Mouse (Mus musculus): ENCODE measurements around the gene Myh15.
"Not testable (repeated sequence)": the region's sequence is repeated elsewhere in the genome, so short reads cannot be mapped to it uniquely, and the experiment has no call there.

Gene Myh15

DNA sequence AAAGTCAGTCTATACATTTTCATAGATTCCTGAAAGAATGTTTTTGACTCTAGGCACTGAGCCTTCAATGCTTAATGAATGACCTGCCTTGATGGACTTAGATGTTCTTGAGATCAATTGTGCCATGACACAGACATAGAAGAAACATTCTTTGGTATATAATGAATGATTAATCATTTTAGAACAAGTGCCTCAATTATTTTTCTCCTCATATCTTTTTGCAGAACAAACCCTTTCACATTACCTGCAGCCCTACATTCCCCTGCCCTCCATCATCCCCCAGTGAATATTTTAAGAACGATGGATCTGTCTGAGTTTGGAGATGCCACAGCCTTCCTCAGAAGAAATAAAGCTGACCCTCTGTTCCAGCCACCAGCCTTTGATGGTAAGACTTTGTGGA, at the start of gene Myh15:
Gene Myh15 (plus strand): TSS at position 301 of the 400 bp plus-strand sequence.
- DNase-seq (ENCODE audit: low spot score), result no peak

DNA sequence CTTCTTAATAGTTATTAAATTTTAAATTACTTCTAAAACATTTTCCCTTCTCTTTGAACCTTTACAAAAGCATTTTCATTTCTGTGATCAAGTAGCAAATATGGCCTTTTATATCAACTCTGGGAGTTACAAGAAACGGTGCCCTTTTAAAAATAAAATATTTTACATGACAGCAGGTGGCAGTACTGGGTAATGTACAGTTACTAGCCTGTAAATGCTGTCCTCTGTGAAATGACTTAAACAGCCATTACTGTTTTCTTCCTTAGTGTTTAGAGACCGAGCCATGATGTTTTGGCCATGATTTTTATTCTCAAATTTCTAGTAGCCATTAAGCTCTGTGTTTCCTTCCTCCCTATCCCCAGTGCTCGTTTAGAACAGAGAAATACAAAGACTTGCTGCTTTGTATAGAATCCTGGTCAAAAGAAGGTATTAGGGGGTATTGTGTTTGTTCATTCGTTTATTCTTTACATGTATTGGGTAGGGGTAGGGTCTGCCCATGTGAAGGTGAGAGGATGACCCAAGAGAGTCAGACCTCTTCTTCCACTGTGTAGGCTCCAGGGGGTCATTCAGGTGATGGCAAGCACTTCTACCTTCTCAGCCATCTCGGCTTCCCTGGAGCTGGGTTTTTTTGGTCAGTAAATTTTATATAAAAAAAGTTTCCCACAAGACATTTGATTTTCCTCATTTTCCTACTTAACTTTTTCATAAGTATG, 40.5 kb upstream of the Myh15 start:
- no peak for DNase-seq (ENCODE audit: low spot score)

DNA sequence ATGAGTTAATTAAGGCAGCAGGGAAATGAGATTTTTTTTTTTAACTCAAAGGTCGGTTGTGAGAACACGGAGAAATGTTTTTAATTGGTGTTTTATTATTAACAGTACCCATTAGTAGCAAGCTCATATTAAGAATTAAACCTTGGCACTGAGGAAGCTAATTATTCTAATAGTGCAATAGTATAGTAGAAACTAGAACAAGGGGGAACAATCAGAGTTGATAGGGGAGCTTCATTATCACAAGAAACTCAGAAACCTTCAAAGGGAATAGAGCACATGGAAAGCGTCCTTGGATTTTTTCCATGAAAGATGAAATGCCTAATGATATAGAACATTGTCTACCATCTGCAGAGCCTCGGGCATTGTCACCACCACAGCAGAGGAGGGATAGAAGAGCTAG, 21.4 kb upstream of the Myh15 start:
- no peak for DNase-seq (ENCODE audit: low spot score)

DNA sequence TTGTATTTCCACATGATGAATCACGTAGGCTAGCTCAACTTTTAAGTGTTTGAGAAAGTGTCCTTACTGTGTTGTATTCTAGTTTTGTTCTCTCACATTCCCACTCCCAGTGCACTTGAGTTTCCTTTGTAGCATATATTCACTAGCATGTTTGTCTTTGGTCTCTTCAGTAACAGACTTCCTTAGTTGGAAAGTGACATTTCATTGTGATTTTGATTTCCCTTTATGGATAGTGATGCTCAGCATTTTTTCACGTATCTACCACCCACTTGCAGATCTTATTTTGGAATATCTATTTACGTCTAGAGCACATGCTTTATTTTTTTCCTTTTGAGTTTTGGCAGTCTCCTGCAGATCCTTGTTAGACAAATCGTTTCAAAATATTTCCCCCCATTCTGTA, 19.5 kb upstream of the Myh15 start:
- no peak for DNase-seq (ENCODE audit: low spot score)

DNA sequence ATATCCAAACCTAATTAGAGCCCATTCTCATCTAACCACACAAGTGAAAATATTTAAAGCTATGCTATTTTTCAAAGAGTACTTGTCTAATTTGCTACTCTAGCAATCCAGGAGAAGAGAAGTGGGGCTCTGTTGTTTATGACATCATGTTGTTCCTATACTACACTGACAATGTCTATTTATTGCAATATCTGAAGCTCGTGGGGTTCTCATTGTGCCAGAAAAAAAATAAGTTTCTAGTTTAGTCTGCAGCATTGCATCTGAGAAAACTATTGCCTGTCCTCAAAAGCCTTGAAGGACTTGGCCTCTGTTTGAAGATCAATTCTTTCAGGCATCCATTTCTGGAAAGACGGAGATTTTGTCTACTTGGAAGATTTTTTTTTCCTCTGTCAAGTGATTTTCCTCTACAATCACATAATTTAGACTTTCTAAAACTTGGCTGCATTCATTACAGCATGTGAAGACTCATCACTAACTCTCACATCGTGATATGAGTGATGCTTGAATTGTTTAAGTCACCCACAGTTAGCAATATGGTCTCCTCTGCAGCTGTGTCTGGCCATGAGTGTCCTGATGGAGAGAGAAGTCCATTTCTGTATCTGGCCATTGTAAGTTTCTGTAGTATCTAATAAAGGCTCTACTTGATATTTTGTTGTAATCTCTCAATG, 16.6 kb upstream of the Myh15 start:
- DNase-seq (ENCODE audit: low spot score), result no peak

DNA sequence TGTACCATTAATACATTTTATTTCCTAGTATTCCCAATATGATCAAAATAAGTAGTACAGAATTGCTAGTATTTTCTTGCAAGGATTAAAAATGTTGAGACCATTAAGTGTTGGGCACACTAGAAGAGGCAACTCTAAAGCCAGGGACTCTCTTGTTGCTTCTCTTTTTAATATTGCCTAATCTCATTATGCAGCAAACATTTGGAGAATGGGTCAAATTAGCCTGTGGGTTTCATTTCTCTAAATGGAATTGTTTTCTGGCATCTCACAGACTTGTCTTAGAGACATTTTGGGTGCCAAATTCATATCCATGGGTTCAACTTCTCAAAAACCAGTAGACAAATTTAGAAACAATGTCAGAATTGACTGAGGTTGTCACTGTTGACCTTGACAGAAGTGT, 8.1 kb upstream of the Myh15 start:
- DNase-seq (ENCODE audit: low spot score), result no peak

DNA sequence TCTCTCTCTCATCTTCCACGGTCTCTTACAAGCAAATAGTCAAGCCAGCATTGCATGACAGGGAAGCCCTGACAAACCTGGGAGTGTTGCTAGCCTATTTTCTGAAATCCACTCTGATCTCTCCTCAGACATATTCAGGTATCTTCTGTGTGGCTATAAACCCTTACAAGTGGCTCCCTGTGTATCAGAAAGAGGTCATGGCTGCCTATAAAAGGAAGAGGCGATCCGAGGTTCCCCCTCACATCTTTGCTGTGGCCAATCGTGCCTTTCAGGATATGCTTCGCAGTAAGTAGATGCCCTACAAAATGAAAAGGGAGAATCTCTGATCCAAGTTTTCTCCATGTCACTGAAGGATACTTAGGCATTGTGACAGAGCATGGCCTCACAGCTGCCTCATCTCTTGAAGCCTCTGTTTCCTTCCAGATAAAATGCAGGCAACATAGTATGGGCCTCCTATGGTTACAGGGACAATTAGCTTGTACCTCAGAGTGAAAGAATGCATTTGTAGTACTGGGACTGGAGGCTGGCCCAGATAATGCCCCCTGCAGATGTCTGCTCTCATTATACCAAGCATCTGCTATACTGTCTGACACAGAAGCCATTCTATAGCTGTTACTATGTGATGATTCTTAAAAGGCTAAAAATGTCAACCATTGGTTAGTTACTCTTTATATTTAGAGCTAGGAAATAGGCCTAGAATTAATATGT, 12.1 kb downstream of the Myh15 start:
- DNase-seq (ENCODE audit: low spot score), result no peak

DNA sequence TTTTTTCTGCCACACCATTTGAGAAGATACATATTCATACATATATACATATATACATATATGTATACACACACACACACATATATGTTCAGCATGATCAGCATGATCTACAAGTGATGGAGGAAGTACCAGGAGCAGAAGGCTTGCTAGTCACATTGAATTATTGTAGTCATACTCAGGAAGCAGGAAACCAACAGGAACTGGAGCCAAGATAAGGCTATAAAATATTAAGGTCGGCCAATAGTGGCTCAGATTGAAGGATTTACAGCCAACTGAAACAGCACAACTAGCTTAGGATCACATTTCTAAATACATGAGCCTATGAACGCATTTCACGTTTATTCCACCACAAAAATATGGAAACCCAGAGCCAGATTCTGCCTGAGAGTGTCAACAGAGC, 14.0 kb downstream of the Myh15 start:
- DNase-seq (ENCODE audit: low spot score), result no peak

DNA sequence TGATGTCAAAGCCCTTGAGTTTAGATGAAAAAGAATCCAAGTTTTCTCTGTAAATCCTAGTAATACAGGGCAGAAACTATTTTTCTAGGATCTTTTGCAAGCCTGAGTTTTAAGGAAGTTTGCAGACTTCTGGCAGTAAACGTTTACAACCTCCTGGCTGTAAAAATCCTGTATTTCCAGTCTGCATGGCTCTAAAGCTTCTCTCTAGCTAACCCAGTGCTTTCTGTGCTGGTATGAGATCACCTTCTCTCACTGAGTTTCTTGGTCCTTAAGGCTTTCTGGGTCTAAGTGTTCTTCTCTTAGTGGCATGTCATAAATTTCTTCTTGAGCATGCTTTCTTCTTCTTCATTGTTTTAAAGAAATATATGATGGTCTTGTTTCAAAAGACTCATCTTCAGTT, 70.7 kb downstream of the Myh15 start:
- no peak for DNase-seq (ENCODE audit: low spot score)

DNA sequence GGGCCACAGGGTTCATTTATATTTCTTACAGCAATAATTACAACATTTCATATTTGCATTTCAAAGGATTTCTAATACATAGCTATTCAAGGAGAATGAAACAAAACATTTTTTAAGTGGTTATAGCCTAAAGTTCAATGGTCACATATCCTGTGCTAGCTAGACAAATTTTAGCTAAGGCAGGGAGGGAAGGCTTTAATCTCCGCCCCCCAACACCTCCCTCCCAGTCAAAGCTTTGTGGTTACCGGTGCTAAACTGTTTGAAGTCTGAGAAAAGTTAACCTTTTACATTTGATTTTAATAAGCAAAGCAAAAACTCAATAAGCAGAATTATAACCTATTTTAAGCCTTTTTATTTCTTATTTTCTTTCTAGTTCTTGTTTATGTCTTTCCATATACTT, 98.9 kb downstream of the Myh15 start:
- no peak for DNase-seq (ENCODE audit: low spot score)

DNA sequence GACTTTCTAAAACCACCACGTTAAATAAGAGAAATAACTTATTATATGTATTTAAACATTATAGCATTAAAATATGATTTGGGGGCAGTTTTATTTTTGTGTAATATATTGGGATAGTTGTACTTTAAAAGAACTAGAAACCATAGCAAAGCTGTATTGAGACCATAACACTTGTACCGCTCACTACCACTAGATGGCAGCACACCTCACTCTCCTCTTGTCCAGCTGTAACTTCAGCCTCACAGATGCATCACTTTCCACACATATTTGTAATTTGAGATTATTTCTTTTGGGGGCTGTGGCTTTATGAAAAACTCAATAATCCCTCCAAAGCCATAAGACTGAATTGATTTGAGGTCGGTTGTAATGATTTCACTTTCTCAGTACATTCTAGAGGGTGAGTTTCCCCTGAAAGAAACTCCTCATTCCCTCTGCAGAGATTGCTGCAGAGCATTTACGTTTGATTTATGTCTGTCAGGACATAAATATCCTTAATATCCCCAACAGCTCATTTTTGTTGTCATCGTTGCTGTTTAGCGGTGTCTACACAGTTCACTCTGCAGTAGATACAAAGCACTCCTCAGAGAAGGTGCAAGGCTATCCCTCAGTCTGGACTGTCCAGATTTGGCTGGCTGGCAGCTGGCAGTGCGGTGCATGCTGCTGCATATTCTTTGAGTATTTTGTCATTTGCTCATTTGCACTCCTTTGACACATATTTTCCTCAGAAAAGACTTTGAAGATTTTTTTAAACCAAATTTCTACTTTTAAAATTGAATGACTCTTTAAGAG, 107.3 kb downstream of the Myh15 start:
- DNase-seq (ENCODE audit: low spot score), result peak; percentile 22

DNA sequence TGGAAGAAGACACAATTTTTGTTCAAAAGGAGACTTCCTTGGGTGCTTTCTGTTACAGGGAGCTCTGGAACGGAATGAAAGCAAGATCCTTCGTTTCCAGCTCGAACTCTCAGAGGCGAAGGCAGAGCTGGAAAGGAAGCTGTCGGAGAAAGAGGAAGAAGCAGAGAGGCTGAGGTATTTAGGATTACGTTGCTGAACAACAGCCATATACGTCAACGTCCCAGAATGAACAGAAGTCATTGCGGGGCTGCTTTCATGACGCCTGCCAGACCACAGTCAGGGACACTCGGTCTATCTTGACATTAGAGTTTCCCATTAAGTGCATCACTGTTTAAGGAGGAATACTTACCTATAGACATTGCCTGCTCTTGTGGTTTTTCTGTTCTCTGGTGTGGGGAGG, 108.4 kb downstream of the Myh15 start:
- no peak for DNase-seq (ENCODE audit: low spot score)

DNA sequence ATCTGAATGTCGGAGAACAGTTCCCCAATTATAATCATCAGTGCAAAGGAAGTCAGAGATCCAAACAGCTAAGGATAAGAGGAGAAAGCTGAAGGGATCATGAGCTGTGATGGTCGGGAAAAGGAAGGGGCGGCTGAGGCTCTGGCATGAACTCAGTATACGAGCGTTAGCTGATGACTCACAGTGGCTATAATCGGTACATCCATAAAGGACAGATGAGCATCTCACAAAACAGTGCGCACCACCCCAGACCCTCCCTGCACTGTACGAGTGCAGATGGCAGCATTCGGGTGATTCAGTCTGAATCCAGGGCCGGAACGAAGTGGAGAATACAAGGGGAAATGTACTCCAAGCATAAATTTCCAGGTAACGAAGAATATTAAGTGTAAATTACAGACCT, 110.0 kb downstream of the Myh15 start:
- no peak for DNase-seq (ENCODE audit: low spot score)

DNA sequence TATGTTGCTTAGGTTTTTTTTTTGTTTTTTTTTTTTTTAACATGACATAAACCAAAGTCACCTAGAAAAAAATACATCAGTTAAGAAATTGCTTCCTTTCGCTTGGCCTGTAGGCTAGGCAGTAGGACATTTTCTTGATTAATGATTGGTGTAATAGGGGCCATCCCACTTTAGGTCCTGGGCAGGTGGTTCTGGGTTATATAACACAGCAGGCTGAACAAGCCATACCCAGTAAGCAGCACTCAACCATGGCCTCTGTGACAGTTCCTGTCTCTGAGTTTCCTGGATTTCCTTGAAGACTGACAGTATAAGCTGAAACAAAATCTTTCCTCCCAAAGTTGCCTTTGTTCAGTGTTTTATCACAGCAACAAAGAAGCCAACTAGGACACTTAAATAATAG, 117.8 kb downstream of the Myh15 start:
- DNase-seq (ENCODE audit: low spot score), result no peak

DNA sequence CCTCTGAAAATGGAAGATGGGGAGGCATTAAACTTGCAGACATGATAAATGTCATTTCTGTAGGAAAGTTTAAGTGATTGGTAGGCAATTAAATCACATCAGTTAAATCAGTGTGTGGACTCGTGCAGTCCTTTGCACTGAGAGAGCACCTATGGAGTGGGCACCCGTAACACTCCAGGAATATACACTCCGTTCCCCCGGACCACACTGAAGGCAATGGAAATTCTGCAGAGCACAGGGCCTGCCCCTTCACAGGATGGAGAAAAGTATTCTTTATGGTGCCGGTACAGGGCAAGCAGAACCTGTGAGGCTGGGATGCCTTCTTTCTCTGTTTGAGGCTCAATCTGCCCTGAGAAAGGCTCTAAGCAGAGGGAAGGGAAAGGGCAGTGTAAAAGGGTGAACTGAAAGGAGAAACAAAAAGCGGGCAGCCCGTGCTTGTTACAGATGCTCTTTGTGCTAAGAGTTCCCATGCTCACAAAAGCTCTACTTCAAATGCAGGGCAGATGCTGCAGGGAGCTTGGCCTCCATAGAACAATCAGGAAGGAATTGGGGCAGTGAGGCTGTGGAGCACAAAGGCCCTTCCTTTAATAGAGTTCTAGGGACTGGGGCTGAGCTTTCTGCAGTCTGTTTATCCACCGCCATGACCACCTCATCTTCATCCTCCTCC, 118.6 kb downstream of the Myh15 start:
- no peak for DNase-seq (ENCODE audit: low spot score)

DNA sequence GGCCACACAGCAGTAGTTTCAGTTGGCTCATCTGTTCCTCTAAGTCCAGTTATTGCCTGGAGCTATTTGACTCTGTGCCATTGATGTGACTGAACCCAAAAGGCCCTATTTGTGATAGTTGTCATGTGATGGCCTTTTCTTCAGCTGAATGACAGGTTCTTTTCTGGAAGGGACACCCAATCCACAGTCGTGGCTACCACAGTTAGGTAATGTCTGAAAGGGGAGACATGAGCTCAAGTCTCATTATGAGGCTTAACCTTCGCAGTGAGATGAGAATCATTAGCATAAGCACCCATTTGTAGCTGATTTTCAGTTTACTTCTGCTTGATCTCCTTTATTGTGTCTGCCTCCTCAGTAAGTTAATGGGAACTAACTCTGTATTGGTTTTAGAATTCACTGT, 136.2 kb downstream of the Myh15 start:
- no peak for DNase-seq (ENCODE audit: low spot score)

DNA sequence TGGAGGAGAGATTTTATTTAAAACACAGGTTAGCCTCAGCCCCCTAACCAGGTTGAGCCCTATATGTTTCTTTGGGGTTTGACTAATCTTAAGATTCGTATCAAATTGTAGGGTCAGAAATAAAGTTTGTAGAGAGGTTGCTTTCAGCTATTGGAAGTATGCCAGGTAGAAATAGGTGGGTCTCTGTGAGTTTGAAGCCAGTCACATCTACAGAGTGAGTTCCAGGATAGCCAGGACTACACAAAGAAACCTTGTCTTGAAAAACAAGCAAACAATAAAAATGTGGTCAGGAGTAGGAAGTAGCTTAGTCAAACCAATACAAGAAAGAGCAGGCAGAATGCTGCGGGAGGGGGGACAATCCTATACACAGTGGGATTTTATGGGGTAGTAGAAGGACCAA, 136.7 kb downstream of the Myh15 start:
- no peak for DNase-seq (ENCODE audit: low spot score)

DNA sequence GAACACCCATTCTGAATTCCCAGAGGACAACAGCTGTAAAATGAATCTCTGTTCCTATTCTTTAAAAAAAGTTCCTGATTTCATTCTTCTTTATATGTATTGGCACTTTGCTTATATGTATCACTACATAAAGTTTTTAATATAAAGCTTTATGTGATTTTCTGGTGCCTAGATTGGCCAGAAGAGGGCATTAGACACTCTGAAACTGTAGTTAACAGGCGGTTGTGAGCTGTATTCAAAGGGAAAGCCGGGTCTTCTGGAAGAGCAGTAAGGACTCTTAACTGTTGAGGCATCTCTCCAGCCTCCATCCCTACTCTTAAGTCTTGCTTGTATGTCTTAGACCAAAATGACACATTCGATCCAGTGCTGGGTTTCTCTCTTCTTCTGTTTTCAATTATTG, 139.0 kb downstream of the Myh15 start:
- no peak for DNase-seq (ENCODE audit: low spot score)

DNA sequence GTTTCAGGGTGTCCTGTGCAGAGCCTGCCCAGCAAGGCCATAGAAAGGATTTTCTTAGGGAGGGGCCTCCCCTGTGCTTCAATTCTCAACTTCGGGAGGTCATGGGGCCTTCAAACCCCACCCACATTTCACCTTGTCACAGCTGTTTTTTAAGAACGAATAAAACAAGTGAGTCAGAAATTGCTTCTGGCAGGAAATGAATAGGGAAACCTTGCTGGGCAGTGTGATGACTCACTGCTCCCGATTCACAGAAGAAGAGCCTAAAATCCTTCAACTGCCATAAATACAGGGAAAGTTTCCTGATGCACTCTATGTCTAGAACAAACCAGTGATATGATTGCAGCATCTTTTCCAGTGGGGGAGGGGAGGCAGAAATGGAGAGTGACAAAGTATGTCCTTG, 140.7 kb downstream of the Myh15 start:
- DNase-seq (ENCODE audit: low spot score), result no peak

DNA sequence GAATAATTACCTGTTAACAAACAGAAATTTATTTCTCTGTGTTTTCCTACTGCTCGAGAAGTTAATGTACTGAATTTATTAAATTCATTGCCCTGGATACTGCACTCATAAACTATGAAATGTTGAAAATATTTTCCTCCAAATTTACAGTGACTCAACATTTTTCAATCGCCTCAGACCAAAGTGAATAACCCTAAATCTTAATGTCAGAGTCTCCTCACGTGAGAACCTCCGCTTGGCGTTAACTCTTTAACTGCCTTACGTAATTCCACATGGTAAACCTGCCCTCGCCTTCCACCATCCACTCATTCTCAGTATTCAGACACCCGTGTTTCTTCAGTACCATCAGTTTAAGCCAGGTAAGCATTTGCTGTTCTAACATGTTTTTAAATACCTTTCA, 166.4 kb downstream of the Myh15 start:
- DNase-seq (ENCODE audit: low spot score), result no peak

DNA sequence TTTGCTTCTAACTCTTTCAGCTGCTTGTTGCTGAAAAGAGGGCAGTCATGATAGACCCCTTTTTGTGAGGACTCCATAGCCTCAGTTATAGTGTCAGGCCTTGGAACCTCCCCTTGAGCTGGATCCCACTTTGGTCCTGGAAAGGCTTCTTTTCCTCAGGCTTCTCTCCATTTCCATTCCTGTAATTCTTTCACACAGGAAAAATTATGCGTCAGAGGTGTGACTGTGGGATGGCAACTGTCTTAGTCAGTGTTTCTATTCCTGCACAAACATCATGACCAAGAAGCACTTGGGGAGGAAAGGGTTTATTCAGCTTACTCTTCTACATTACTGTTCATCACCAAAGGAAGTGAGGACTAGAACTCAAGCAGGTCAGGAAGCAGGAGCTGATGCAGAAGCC, 186.2 kb downstream of the Myh15 start:
- DNase-seq (ENCODE audit: low spot score), result not testable (repeated sequence)
